Mouse (Mus musculus): ENCODE data around the gene Olfr963. TPM values are rescaled to one million over a fixed set of nuclear protein-coding genes. Genes with fewer than 3 reads are reported as not detected.

Olfr963 gene
- not detected in 2 replicates for polyA plus RNA-seq (2016; fragmentation: Nextera tagmentation; extraction: Ambion mirVana)

GRCm38 (mm10) chr9:39666905-39667304 lies at the start of gene Olfr963:
Olfr963 (plus strand) TSS chr9:39667205.
- H3K4me1 ChIP-seq: no peaks in the 10 kb centered on the region
- H3K27ac ChIP-seq: no peak within 1 kb of the TSS
- no peaks in the 10 kb centered on the region for H3K27me3 ChIP-seq (ENCODE audit: insufficient read depth, poor library complexity, severe bottlenecking)
- no peak within 1 kb of the TSS for H3K4me3 ChIP-seq
- H3K9me3 ChIP-seq: peaks cover 5% of the 10 kb centered on the region; the same call in 1 of the 2 replicates
- H3K36me3 ChIP-seq: no peaks in the 10 kb centered on the region
- 83% methylated on average over 1 of the region's 1 CpGs for WGBS
- no peak for DNase-seq (ENCODE audit: low spot score)

- no peak within 1 kb of the TSS for H3K4me3 ChIP-seq
- H3K27ac ChIP-seq: no peak within 1 kb of the TSS
- no peaks in the 10 kb centered on the region for H3K9me3 ChIP-seq
- DNase-seq (ENCODE audit: low spot score): no peak
- H3K27me3 ChIP-seq (ENCODE audit: insufficient read depth, poor library complexity, severe bottlenecking): no peaks in the 10 kb centered on the region
- H3K4me1 ChIP-seq: no peaks in the 10 kb centered on the region
- 63% methylated on average over 1 of the region's 1 CpGs for WGBS
- H3K36me3 ChIP-seq: no peaks in the 10 kb centered on the region
Observed at GRCm38 (mm10) chr9:39621073-39621472, 45.9 kb upstream of the Olfr963 start, which contains the start of gene Olfr960. Olfr960 (plus strand) TSS chr9:39621373.

GRCm38 (mm10) chr9:39623783-39624182 lies 43.2 kb upstream of the Olfr963 start:
- H3K27ac ChIP-seq: no peak overlapping the region
- 84% methylated on average over 3 of the region's 3 CpGs for WGBS
- no peak overlapping the region for H3K4me3 ChIP-seq
- DNase-seq (ENCODE audit: low spot score): no peak
- H3K27me3 ChIP-seq (ENCODE audit: insufficient read depth, poor library complexity, severe bottlenecking): no peaks in the 10 kb centered on the region
- H3K36me3 ChIP-seq: no peaks in the 10 kb centered on the region
- no peaks in the 10 kb centered on the region for H3K4me1 ChIP-seq
- H3K9me3 ChIP-seq: no peaks in the 10 kb centered on the region

GRCm38 (mm10) chr9:39624711-39625110 lies 42.3 kb upstream of the Olfr963 start:
- no peak overlapping the region for H3K4me3 ChIP-seq
- H3K27me3 ChIP-seq (ENCODE audit: insufficient read depth, poor library complexity, severe bottlenecking): no peaks in the 10 kb centered on the region
- H3K27ac ChIP-seq: no peak overlapping the region
- H3K9me3 ChIP-seq: no peaks in the 10 kb centered on the region
- no peaks in the 10 kb centered on the region for H3K36me3 ChIP-seq
- 62% methylated on average over 2 of the region's 2 CpGs for WGBS
- H3K4me1 ChIP-seq: no peaks in the 10 kb centered on the region
- no peak for DNase-seq (ENCODE audit: low spot score)

GRCm38 (mm10) chr9:39629069-39629468 lies 37.9 kb upstream of the Olfr963 start:
- 71% methylated on average over 2 of the region's 2 CpGs for WGBS
- Histone ChIP-seq H3K9me3 (no peaks in the 10 kb centered on the region), H3K36me3 (no peaks in the 10 kb centered on the region), H3K27ac (no peak overlapping the region), H3K27me3 (ENCODE audit: insufficient read depth, poor library complexity, severe bottlenecking) (no peaks in the 10 kb centered on the region), H3K4me3 (no peak overlapping the region), H3K4me1 (no peaks in the 10 kb centered on the region)
- DNase-seq (ENCODE audit: low spot score): no peak

GRCm38 (mm10) chr9:39633913-39634594 lies 33.0 kb upstream of the Olfr963 start:
- H3K27me3 ChIP-seq (ENCODE audit: insufficient read depth, poor library complexity, severe bottlenecking): no peaks in the 10 kb centered on the region
- no peak overlapping the region for H3K27ac ChIP-seq
- no peaks in the 10 kb centered on the region for H3K9me3 ChIP-seq
- H3K36me3 ChIP-seq: no peaks in the 10 kb centered on the region
- DNase-seq (ENCODE audit: low spot score): no peak
- no peak overlapping the region for H3K4me3 ChIP-seq
- no peaks in the 10 kb centered on the region for H3K4me1 ChIP-seq
- 35% methylated on average over 4 of the region's 4 CpGs for WGBS

- no peak for DNase-seq (ENCODE audit: low spot score)
Observed at GRCm38 (mm10) chr9:39644785-39645184, 22.2 kb upstream of the Olfr963 start, which contains the start of gene Olfr961. Olfr961 (plus strand) TSS chr9:39645085.

GRCm38 (mm10) chr9:39647382-39647781 lies 19.6 kb upstream of the Olfr963 start:
- H3K27ac ChIP-seq: no peak overlapping the region
- H3K4me1 ChIP-seq: no peaks in the 10 kb centered on the region
- H3K9me3 ChIP-seq: no peaks in the 10 kb centered on the region
- no peaks in the 10 kb centered on the region for H3K27me3 ChIP-seq (ENCODE audit: insufficient read depth, poor library complexity, severe bottlenecking)
- no peak for DNase-seq (ENCODE audit: low spot score)
- 81% methylated on average over 4 of the region's 4 CpGs for WGBS
- H3K36me3 ChIP-seq: no peaks in the 10 kb centered on the region
- H3K4me3 ChIP-seq: no peak overlapping the region

More at GRCm38 (mm10) chr9:39644785-39645184, 22.2 kb upstream of the Olfr963 start, which contains the start of gene Olfr961:
- H3K4me1 ChIP-seq: no peaks in the 10 kb centered on the region
- no peaks in the 10 kb centered on the region for H3K36me3 ChIP-seq
- H3K4me3 ChIP-seq: no peak within 1 kb of the TSS
- no peak within 1 kb of the TSS for H3K27ac ChIP-seq
- no peaks in the 10 kb centered on the region for H3K9me3 ChIP-seq
- H3K27me3 ChIP-seq (ENCODE audit: insufficient read depth, poor library complexity, severe bottlenecking): no peaks in the 10 kb centered on the region

- 65% methylated on average over 6 of the region's 6 CpGs for WGBS
- H3K4me3 ChIP-seq: no peak overlapping the region
Observed at GRCm38 (mm10) chr9:39654756-39655396, 12.1 kb upstream of the Olfr963 start.

GRCm38 (mm10) chr9:39669723-39670122 lies 2.7 kb downstream of the Olfr963 start:
- H3K27me3 ChIP-seq (ENCODE audit: insufficient read depth, poor library complexity, severe bottlenecking): no peaks in the 10 kb centered on the region
- 61% methylated on average over 2 of the region's 2 CpGs for WGBS
- no peak overlapping the region for H3K27ac ChIP-seq
- DNase-seq (ENCODE audit: low spot score): no peak
- no peaks in the 10 kb centered on the region for H3K36me3 ChIP-seq
- no peaks in the 10 kb centered on the region for H3K4me1 ChIP-seq
- H3K9me3 ChIP-seq: peaks cover 1% of the 10 kb centered on the region; the same call in 1 of the 2 replicates
- H3K4me3 ChIP-seq: no peak overlapping the region

More at GRCm38 (mm10) chr9:39654756-39655396, 12.1 kb upstream of the Olfr963 start:
- H3K27ac ChIP-seq: no peak overlapping the region
- H3K4me1 ChIP-seq: no peaks in the 10 kb centered on the region
- no peaks in the 10 kb centered on the region for H3K9me3 ChIP-seq
- H3K27me3 ChIP-seq (ENCODE audit: insufficient read depth, poor library complexity, severe bottlenecking): no peaks in the 10 kb centered on the region
- no peaks in the 10 kb centered on the region for H3K36me3 ChIP-seq
- no peak for DNase-seq (ENCODE audit: low spot score)

- Histone ChIP-seq H3K27ac (no peak overlapping the region), H3K36me3 (no peaks in the 10 kb centered on the region), H3K4me1 (no peaks in the 10 kb centered on the region), H3K27me3 (ENCODE audit: insufficient read depth, poor library complexity, severe bottlenecking) (no peaks in the 10 kb centered on the region), H3K4me3 (no peak overlapping the region), H3K9me3 (no peaks in the 10 kb centered on the region)
- no peak for DNase-seq (ENCODE audit: low spot score)
- WGBS: 88% methylated on average over 2 of the region's 2 CpGs
Observed at GRCm38 (mm10) chr9:39674820-39675219, 7.8 kb downstream of the Olfr963 start.

- no peaks in the 10 kb centered on the region for H3K4me1 ChIP-seq
- DNase-seq (ENCODE audit: low spot score): no peak
- H3K9me3 ChIP-seq: no peaks in the 10 kb centered on the region
- H3K36me3 ChIP-seq: no peaks in the 10 kb centered on the region
- WGBS: 87% methylated on average over 2 of the region's 2 CpGs
- no peak overlapping the region for H3K4me3 ChIP-seq
- H3K27ac ChIP-seq: no peak overlapping the region
- H3K27me3 ChIP-seq (ENCODE audit: insufficient read depth, poor library complexity, severe bottlenecking): no peaks in the 10 kb centered on the region
Observed at GRCm38 (mm10) chr9:39678557-39678956, 11.6 kb downstream of the Olfr963 start.

- H3K9me3 ChIP-seq: no peaks in the 10 kb centered on the region
- no peaks in the 10 kb centered on the region for H3K27me3 ChIP-seq (ENCODE audit: insufficient read depth, poor library complexity, severe bottlenecking)
- H3K4me1 ChIP-seq: no peaks in the 10 kb centered on the region
- no peak overlapping the region for H3K4me3 ChIP-seq
- H3K36me3 ChIP-seq: no peaks in the 10 kb centered on the region
- 66% methylated on average over 2 of the region's 2 CpGs for WGBS
- H3K27ac ChIP-seq: no peak overlapping the region
- no peak for DNase-seq (ENCODE audit: low spot score)
Observed at GRCm38 (mm10) chr9:39679280-39679679, 12.3 kb downstream of the Olfr963 start.

All from heart, embryonic 10.5 days (tissue).